Mouse (Mus musculus) midbrain, postnatal 0 days (tissue): ENCODE data around the gene 1700008O03Rik. TPM values are rescaled to one million over a fixed set of nuclear protein-coding genes. Genes with fewer than 3 reads are reported as not detected.

Experiments used
- ATAC-seq: fragments of 200-750 bp; cut with Nextera tagmentation; 2 replicates; pipeline ENCODE4 v1.8.0; 2017; ENCODE audit warnings: moderate number of reproducible peaks, mild to moderate bottlenecking, moderate TSS enrichment, moderate library complexity; ENCODE audit not compliant: low FRiP score
- DNase-seq: peaks from one replicate; pipeline ENCODE4 v3.0.0-alpha.2; 2015; ENCODE audit warnings: low spot score
- H3K27ac ChIP-seq: fragments of 300-500 bp; sonication (generic); 2 replicates; pipeline ENCODE4 v1.5.1; 2014; ENCODE audit warnings: low read depth, mild to moderate bottlenecking, low read length, mixed read lengths
- H3K27me3 ChIP-seq: fragments of 300-500 bp; sonication (generic); 2 replicates; pipeline ENCODE4 v1.6.1; 2014; ENCODE audit warnings: low read length, control low read depth, mixed read lengths; ENCODE audit not compliant: insufficient read depth
- H3K36me3 ChIP-seq: fragments of 300-500 bp; sonication (generic); 2 replicates; pipeline ENCODE4 v1.6.1; 2014; ENCODE audit warnings: low read length, control low read depth, mixed read lengths; ENCODE audit not compliant: insufficient read depth
- H3K4me1 ChIP-seq: fragments of 300-500 bp; sonication (generic); 2 replicates; pipeline ENCODE4 v1.6.1; 2014; ENCODE audit warnings: mild to moderate bottlenecking, control low read depth, antibody characterized with exemption, low read length, mixed read lengths; ENCODE audit not compliant: insufficient read depth
- H3K4me2 ChIP-seq: fragments of 300-500 bp; sonication (generic); 2 replicates; pipeline ENCODE4 v1.6.1; 2014; ENCODE audit warnings: low read depth, mild to moderate bottlenecking, low read length, mixed read lengths; ENCODE audit not compliant: poor library complexity, severe bottlenecking
- H3K4me3 ChIP-seq: fragments of 300-500 bp; sonication (generic); 2 replicates; pipeline ENCODE4 v1.5.1; 2014; ENCODE audit warnings: low read depth, mild to moderate bottlenecking, low read length, moderate library complexity
- H3K9ac ChIP-seq: fragments of 300-500 bp; sonication (generic); replicated peaks from 2 replicates; pipeline ENCODE4 v1.6.1; 2014; ENCODE audit warnings: mild to moderate bottlenecking, low read length, moderate library complexity, mixed read lengths; ENCODE audit not compliant: poor library complexity, severe bottlenecking
- H3K9me3 ChIP-seq: fragments of 300-500 bp; sonication (generic); 2 replicates; pipeline ENCODE4 v1.6.1; 2016; ENCODE audit warnings: low read length, control low read depth
- CTCF ChIP-seq: IDR thresholded peaks from 2 replicates; pipeline ENCODE4 v1.5.1; 2016; ENCODE audit warnings: antibody characterized with exemption, mild to moderate bottlenecking
- WGBS: fragments of 180-500 bp; shearing (Covaris S2); extraction: QIAGEN DNeasy Blood & Tissue Kit; methylation state at CpG from one replicate; pipeline ENCODE4 v1.1.7; 2014; 5-methylcytosine and 5-hydroxymethylcytosine counted together
- polyA plus RNA-seq: library from polyadenylated mRNA; unstranded; fragments of >200 nt; fragmentation: Nextera tagmentation; extraction: Ambion mirVana; gene quantifications from 2 replicates; pipeline ENCODE4 v1.2.1, GENCODE M21; 2015
- total RNA-seq: library from RNA; depleted of rRNA; stranded (reverse); fragments of >200 nt; gene quantifications from 2 replicates; pipeline ENCODE4 v1.2.3, GENCODE M21; 2014

The 1700008O03Rik gene
- total and polyA plus RNA-seq, 2 experiments from 2014 or later: 1.4 to 3.8 TPM

GRCm38 (mm10) chr7:44374756-44375155 is 10.9 kb downstream of the 1700008O03Rik start:
- Histone ChIP-seq H3K27ac (peak overlapping the region; percentile 83), H3K9me3 (no peaks in the 10 kb centered on the region), H3K36me3 (no peaks in the 10 kb centered on the region), H3K4me2 (peak overlapping the region; percentile 80), H3K27me3 (no peaks in the 10 kb centered on the region), H3K4me1 (peaks cover 3% of the 10 kb centered on the region; the same call in 1 of the 2 replicates), H3K9ac (peak overlapping the region; percentile 63), H3K4me3 (peak overlapping the region; percentile 56)
- ATAC-seq (peak; percentile 29; the same call in 1 of the 2 replicates), DNase-seq (peak; percentile 44)
- 0% methylated on average over 5 of the region's 5 CpGs for WGBS
- TF ChIP-seq CTCF: no peak

GRCm38 (mm10) chr7:44373889-44374652 is 11.5 kb downstream of the 1700008O03Rik start:
- no peak for TF ChIP-seq CTCF
- H3K9ac ChIP-seq: peak overlapping the region; percentile 63
- H3K27ac ChIP-seq: peak overlapping the region; percentile 83
- no peaks in the 10 kb centered on the region for H3K36me3 ChIP-seq
- H3K4me1 ChIP-seq: peaks cover 3% of the 10 kb centered on the region; the same call in 1 of the 2 replicates
- no peaks in the 10 kb centered on the region for H3K9me3 ChIP-seq
- peak; percentile 96 for DNase-seq
- peak; percentile 84 for ATAC-seq
- WGBS: under 1% methylated on average over 19 of the region's 19 CpGs
- peak overlapping the region; percentile 56 for H3K4me3 ChIP-seq
- H3K4me2 ChIP-seq: peak overlapping the region; percentile 80
- no peaks in the 10 kb centered on the region for H3K27me3 ChIP-seq

GRCm38 (mm10) chr7:44373460-44373859 is 12.2 kb downstream of the 1700008O03Rik start:
- 10% methylated on average over 7 of the region's 7 CpGs for WGBS
- peak overlapping the region; percentile 80 for H3K4me2 ChIP-seq
- ATAC-seq: peak; percentile 38
- H3K9ac ChIP-seq: peak overlapping the region; percentile 39; the same call in 1 of the 2 replicates
- no peak for DNase-seq
- H3K36me3 ChIP-seq: no peaks in the 10 kb centered on the region
- peaks cover 3% of the 10 kb centered on the region; the same call in 1 of the 2 replicates for H3K4me1 ChIP-seq
- H3K9me3 ChIP-seq: no peaks in the 10 kb centered on the region
- peak overlapping the region; percentile 56 for H3K4me3 ChIP-seq
- no peak for TF ChIP-seq CTCF
- no peaks in the 10 kb centered on the region for H3K27me3 ChIP-seq
- H3K27ac ChIP-seq: peak overlapping the region; percentile 83; the same call in 1 of the 2 replicates

GRCm38 (mm10) chr7:44372678-44373077 is 12.9 kb downstream of the 1700008O03Rik start:
- WGBS: 94% methylated on average over 8 of the region's 8 CpGs
- no peak for ATAC-seq
- TF ChIP-seq CTCF: no peak

GRCm38 (mm10) chr7:44360792-44361301 is 24.8 kb downstream of the 1700008O03Rik start:
- H3K27ac ChIP-seq: peak overlapping the region; percentile 95
- WGBS: 5% methylated on average over 21 of the region's 21 CpGs
- peak; percentile 60 for TF ChIP-seq CTCF
- H3K9ac ChIP-seq: 0 out of 2 replicates have a peak overlapping the region, but pooled peaks have one; percentile 77
- peaks cover 4% of the 10 kb centered on the region; the same call in 1 of the 2 replicates for H3K36me3 ChIP-seq
- H3K4me2 ChIP-seq: peak overlapping the region; percentile 85
- no peaks in the 10 kb centered on the region for H3K9me3 ChIP-seq
- peak; percentile 67 for DNase-seq
- peak overlapping the region; percentile 43 for H3K4me3 ChIP-seq
- peak; percentile 42 for ATAC-seq
- H3K4me1 ChIP-seq: no peaks in the 10 kb centered on the region
- no peaks in the 10 kb centered on the region; the same call in 1 of the 2 replicates for H3K27me3 ChIP-seq

More at GRCm38 (mm10) chr7:44372678-44373077, 12.9 kb downstream of the 1700008O03Rik start:
- H3K36me3 ChIP-seq: no peaks in the 10 kb centered on the region
- no peak overlapping the region for H3K4me2 ChIP-seq
- no peak overlapping the region for H3K4me3 ChIP-seq
- peaks cover 3% of the 10 kb centered on the region; the same call in 1 of the 2 replicates for H3K4me1 ChIP-seq
- H3K27me3 ChIP-seq: no peaks in the 10 kb centered on the region
- H3K27ac ChIP-seq: no peak overlapping the region
- H3K9ac ChIP-seq: no peak overlapping the region
- no peaks in the 10 kb centered on the region for H3K9me3 ChIP-seq
- DNase-seq: no peak
